Mouse (Mus musculus) heart, adult 2 months (tissue): ENCODE data around the gene Hadh.

Experiments used
- CTCF ChIP-seq: fragments of 200-600 bp; IDR thresholded peaks from 2 replicates; pipeline ENCODE4 v1.8.1; 2022; ENCODE audit warnings: antibody characterized with exemption, mild to moderate bottlenecking, moderate library complexity
- EP300 ChIP-seq: fragments of 200-500 bp; IDR thresholded peaks from 2 replicates; pipeline ENCODE4 v1.6.1; 2011; ENCODE audit warnings: low read depth, low read length, control low read depth; ENCODE audit not compliant: insufficient read depth
- POLR2A ChIP-seq: fragments of 200-500 bp; IDR thresholded peaks from 2 replicates; pipeline ENCODE4 v1.6.1; 2011; ENCODE audit warnings: mild to moderate bottlenecking, low read depth, low read length, control low read depth; ENCODE audit not compliant: insufficient read depth

DNA sequence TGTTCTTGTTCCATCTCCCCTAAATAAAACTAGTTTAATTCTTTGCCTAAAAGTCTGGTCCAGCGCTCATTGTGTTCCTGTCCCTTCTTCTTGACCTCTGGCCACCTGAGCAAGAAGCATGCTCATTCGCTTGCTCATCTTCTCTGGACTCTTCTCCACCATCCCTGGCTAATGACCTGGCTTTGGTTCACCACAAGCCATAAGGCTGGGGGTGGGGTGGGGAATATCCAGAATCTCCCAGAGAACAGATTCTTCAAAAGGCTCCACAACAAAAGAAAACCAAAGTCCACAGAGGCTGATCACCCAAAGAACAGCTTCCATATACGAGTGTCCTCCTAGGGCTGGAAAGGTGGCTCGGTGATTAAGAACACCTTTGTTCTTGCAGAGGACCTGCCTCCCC, 16.9 kb downstream of the Hadh start:
- TF ChIP-seq POLR2A (no peak), CTCF (no peak), EP300 (no peak)
